Comparison of ENCODE assay signal across 18 mouse cellular contexts in genomic region chr16:26666401-26666800, GRCm38 (mm10).
"Had no signal": no experiment of that assay in that cellular context is flagged by ENCODE, and none has a peak within 500 bp of the region (broad histone marks: within the 10 kb centered on the region; RNA-seq: fewer than 3 reads in every experiment).

No protein-coding gene starts in this region.

- ATAC-seq: intestine, postnatal 0 days; liver, postnatal 0 days; lung, postnatal 0 days had no signal

- H3K4me1 ChIP-seq: limb, embryonic 15.5 days; midbrain, embryonic 12.5 days; stomach, embryonic 15.5 days had no signal

- H3K27me3 ChIP-seq: limb, embryonic 12.5 days; limb, embryonic 15.5 days; midbrain, embryonic 12.5 days; stomach, embryonic 15.5 days had no signal

- DNase-seq: kidney, adult 2 months; kidney, postnatal 25 days; left cerebral cortex, postnatal 4 days; liver, postnatal 0 days; lung, embryonic 14.5 days; thymus, adult 2 months; thymus, postnatal 14 days; thymus, postnatal 4 days had no signal

- H3K9me3 ChIP-seq: limb, embryonic 12.5 days; limb, embryonic 15.5 days; midbrain, embryonic 12.5 days; stomach, embryonic 15.5 days had no signal

- H3K36me3 ChIP-seq: limb, embryonic 12.5 days; limb, embryonic 15.5 days; midbrain, embryonic 12.5 days; stomach, embryonic 15.5 days had no signal

- H3K27ac ChIP-seq: kidney, postnatal 0 days; limb, embryonic 12.5 days; limb, embryonic 15.5 days; liver, embryonic 14.5 days; macrophage; midbrain, embryonic 12.5 days; stomach, embryonic 15.5 days had no signal

- H3K9ac ChIP-seq: limb, embryonic 12.5 days; limb, embryonic 15.5 days; liver, embryonic 14.5 days; liver, postnatal 0 days; lung, embryonic 14.5 days; midbrain, embryonic 12.5 days; stomach, embryonic 15.5 days had no signal

- H3K4me2 ChIP-seq: limb, embryonic 12.5 days; limb, embryonic 15.5 days; liver, embryonic 11.5 days; lung, embryonic 14.5 days; midbrain, embryonic 12.5 days; stomach, embryonic 15.5 days had no signal

- H3K4me3 ChIP-seq: limb, embryonic 12.5 days; limb, embryonic 15.5 days; midbrain, embryonic 12.5 days; stomach, embryonic 15.5 days had no signal
